Mouse (Mus musculus) thymus, adult 2 months (tissue): ENCODE measurements around the gene St3gal6.

Experiments
- CTCF ChIP-seq: fragments of 200-500 bp; IDR thresholded peaks from 2 replicates; pipeline ENCODE4 v1.5.1; 2012; ENCODE audit warnings: mild to moderate bottlenecking, control low read depth, low read length, moderate library complexity, borderline replicate concordance; ENCODE audit not compliant: control insufficient read depth, poor library complexity, insufficient read depth; ENCODE audit errors: extremely low read depth
- POLR2A ChIP-seq: fragments of 200-500 bp; IDR thresholded peaks from 2 replicates; pipeline ENCODE4 v1.6.1; 2012; ENCODE audit warnings: mild to moderate bottlenecking, low read length, control low read depth, moderate library complexity; ENCODE audit not compliant: control insufficient read depth, poor library complexity, insufficient read depth; ENCODE audit errors: extremely low read depth

DNA sequence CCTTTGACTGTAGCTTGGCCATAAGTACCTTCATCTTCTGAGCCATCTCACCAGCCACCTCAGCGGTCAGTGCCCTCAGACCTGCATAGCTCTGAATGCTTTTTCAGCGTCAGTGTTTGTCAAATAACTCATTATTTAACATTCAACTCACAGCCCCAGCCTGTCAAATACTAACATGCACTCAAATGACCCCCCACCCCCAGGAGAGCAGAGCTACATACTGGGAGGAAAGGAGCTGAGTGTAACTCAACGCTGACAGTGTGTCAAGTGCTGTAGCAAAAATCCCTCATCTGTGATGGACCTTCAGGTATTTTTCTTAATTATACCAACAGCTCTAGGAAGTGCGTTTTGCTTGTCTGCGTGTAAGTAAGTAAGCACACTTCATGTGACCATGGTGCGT is 2.7 kb upstream of the St3gal6 start:
- TF ChIP-seq CTCF (no peak), POLR2A (no peak)
